Mouse (Mus musculus) A20 (cell line): Measurements from ENCODE around the gene Vmn1r78.
"Not testable (repeated sequence)": the region's sequence is repeated elsewhere in the genome, so short reads cannot be mapped to it uniquely, and the experiment has no call there.

Experiments used
- DNase-seq: peaks from one replicate; pipeline ENCODE4 v3.0.0-alpha.2; 2011; ENCODE audit warnings: low read depth, low spot score

Gene Vmn1r78

DNA sequence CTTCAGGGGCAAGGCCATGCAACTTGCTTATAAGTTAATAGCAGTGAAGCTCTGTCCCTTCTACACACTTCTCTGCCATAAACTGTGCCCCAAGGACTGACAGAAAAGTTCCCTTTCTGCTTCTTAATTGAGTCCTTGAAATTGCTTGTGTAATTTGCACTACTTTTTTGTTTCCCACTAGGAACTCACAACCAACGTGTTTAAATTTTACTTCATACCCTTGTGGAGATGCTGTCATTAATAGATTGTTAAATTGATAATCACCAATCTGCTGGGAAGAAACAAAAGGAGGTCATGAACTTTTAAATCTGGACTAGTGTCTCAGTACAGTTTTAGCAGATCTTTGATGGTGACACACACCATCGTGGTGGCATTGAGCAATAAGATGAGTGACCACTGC is at the start of gene Vmn1r78:
Gene Vmn1r78, plus strand, starts transcription at position 301 of the 400 bp plus-strand sequence.
- DNase-seq: no peak

- not testable (repeated sequence) for DNase-seq
These were observed 6.4 kb downstream of the Vmn1r78 start for GRCm38 (mm10) chr7:12156463-12156862.

DNA sequence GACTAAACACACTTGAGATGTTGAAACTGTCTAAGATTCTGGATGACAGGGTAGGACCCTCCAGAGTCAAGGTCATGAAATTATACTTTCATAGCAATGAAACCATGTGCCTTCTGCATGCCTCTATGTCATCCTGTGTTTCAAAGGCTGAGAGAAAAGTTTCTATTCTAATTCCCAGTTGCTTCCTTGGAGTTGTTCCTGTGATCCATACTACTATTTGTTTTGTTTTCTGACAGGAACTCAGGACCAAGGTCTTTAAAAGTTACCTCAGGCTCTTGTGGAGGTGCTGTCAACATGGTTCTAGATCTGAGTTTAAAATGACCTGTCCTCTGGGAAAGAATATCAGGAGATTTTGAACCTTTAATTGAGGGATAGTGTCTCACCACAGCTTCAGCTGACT is 20.9 kb downstream of the Vmn1r78 start, which contains the start of gene Vmn1r79:
Gene Vmn1r79, plus strand, starts transcription at position 301 of the 400 bp plus-strand sequence.
- not testable (repeated sequence) for DNase-seq

DNA sequence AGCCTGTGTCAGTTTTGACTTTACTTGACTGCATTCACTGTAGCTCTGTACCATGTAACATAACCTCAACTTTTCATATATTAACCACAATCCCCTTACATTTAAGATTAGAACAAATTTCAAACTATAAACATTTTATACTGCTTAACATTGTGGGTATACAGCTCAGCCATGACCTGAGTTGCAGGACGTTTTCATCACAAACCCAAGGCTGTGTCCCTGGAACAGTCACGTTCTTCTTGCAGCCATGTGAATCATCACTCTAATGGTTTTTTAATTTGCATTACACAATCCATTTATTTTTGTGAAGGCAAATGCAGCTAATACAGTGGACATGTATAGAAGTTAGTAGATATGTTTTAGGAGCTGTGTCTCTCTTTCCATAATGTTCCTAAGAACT is 22.9 kb downstream of the Vmn1r78 start:
- DNase-seq: not testable (repeated sequence)

- DNase-seq: no peak
These were observed 38.9 kb downstream of the Vmn1r78 start, which contains the start of gene Vmn1r80 for GRCm38 (mm10) chr7:12188986-12189385. TSS of gene Vmn1r80 (plus strand) at chr7:12189286.

- DNase-seq: no peak
These were observed 54.1 kb downstream of the Vmn1r78 start for GRCm38 (mm10) chr7:12204141-12204540.
